Mouse (Mus musculus) cortical plate, adult 2 months (tissue): ENCODE data around the gene Trim80.
A peak's percentile ranks its signal among the peaks of the same experiment; 100 is the strongest.

ENCODE experiments used
- CTCF ChIP-seq: fragments of 200-500 bp; IDR thresholded peaks from 2 replicates; pipeline ENCODE4 v1.5.1; 2011; ENCODE audit warnings: mild to moderate bottlenecking, control low read depth, low read length; ENCODE audit not compliant: insufficient read depth; ENCODE audit errors: extremely low read depth
- POLR2A ChIP-seq: fragments of 200-500 bp; IDR thresholded peaks from 2 replicates; pipeline ENCODE4 v1.6.1; 2011; ENCODE audit warnings: mild to moderate bottlenecking, low read length, control low read depth; ENCODE audit not compliant: insufficient read depth; ENCODE audit errors: extremely low read depth

GRCm38 (mm10) chr11:115419531-115420237, 20.7 kb upstream of the Trim80 start, which contains the start of the genes Atp5h and Kctd2:
- TF ChIP-seq CTCF (no peak), POLR2A (peak; percentile 87)
